Mouse (Mus musculus) kidney, embryonic 16.5 days (tissue): ENCODE results near the gene Spata1. TPM values are rescaled to one million over a fixed set of nuclear protein-coding genes. Genes with fewer than 3 reads are reported as not detected.

Experiments
- ATAC-seq: fragments of 200-750 bp; cut with Nextera tagmentation; 2 replicates; pipeline ENCODE4 v1.8.0; 2017; ENCODE audit warnings: moderate TSS enrichment; ENCODE audit not compliant: low FRiP score, low TSS enrichment
- H3K27ac ChIP-seq: fragments of 300-500 bp; sonication (generic); 2 replicates; pipeline ENCODE4 v1.5.1; 2014; ENCODE audit warnings: low read length
- H3K27me3 ChIP-seq: fragments of 300-500 bp; sonication (generic); 2 replicates; pipeline ENCODE4 v1.6.1; 2014; ENCODE audit warnings: low read length, control low read depth, mixed read lengths; ENCODE audit not compliant: insufficient read depth
- H3K36me3 ChIP-seq: fragments of 300-500 bp; sonication (generic); 2 replicates; pipeline ENCODE4 v1.6.1; 2014; ENCODE audit warnings: low read length, control low read depth, mixed read lengths; ENCODE audit not compliant: insufficient read depth
- H3K4me1 ChIP-seq: fragments of 300-500 bp; sonication (generic); 2 replicates; pipeline ENCODE4 v1.6.1; 2014; ENCODE audit warnings: low read length, control low read depth, mixed read lengths; ENCODE audit not compliant: insufficient read depth
- H3K4me2 ChIP-seq: fragments of 300-500 bp; sonication (generic); replicated peaks from 2 replicates; pipeline ENCODE4 v1.6.1; 2014; ENCODE audit warnings: low read depth, low read length
- H3K4me3 ChIP-seq: fragments of 300-500 bp; sonication (generic); 2 replicates; pipeline ENCODE4 v1.5.1; 2014; ENCODE audit warnings: mild to moderate bottlenecking, low read length
- H3K9ac ChIP-seq: fragments of 300-500 bp; sonication (generic); replicated peaks from 2 replicates; pipeline ENCODE4 v1.6.1; 2014; ENCODE audit warnings: low read length
- H3K9me3 ChIP-seq: fragments of 300-500 bp; sonication (generic); 2 replicates; pipeline ENCODE4 v1.6.1; 2016; ENCODE audit warnings: low read length, control low read depth
- WGBS: fragments of 180-500 bp; shearing (Covaris S2); extraction: QIAGEN DNeasy Blood & Tissue Kit; methylation state at CpG from one replicate; pipeline ENCODE4 v1.1.7; 2014; 5-methylcytosine and 5-hydroxymethylcytosine counted together
- polyA plus RNA-seq: library from polyadenylated mRNA; unstranded; fragments of >200 nt; fragmentation: Nextera tagmentation; extraction: Ambion mirVana; gene quantifications from 2 replicates; pipeline ENCODE4 v1.2.1, GENCODE M21; 2015

The Spata1 gene
- polyA plus RNA-seq, 1 experiment from 2014 or later: 5.1 TPM

DNA sequence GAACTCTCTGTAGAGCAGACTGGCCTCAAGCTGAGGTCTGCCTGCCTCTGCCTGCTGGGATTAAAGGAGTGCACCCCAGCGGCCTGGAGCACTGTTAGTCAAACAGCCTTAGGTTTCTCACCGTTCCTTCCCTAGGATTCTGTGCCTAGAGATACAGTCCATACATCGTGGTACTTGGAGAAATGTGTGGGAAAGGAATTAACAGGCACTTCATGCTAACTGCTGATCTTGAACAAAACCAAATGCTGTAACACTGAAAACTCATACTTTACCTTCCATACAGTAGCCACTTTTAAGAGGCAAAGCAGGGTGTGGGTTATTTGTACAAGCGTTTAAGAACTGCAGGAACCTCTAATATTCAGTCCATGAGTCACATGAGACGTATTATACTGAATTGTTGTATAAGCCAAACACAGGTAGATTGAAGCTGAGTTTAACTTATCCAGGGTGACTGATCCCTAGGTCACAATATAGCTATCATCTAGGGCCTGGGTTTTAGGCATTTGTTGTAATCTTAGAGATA is 2.1 kb upstream of the Spata1 start:
- H3K9ac ChIP-seq: peak overlapping the region; percentile 98
- H3K9me3 ChIP-seq: no peaks in the 10 kb centered on the region
- H3K27ac ChIP-seq: no peak overlapping the region
- no peaks in the 10 kb centered on the region for H3K27me3 ChIP-seq
- no peak for ATAC-seq
- WGBS: 56% methylated on average over 5 of the region's 5 CpGs
- H3K4me1 ChIP-seq: peaks cover 27% of the 10 kb centered on the region
- peak overlapping the region; percentile 95 for H3K4me3 ChIP-seq
- H3K4me2 ChIP-seq: peak overlapping the region; percentile 84
- H3K36me3 ChIP-seq: peaks cover 21% of the 10 kb centered on the region

DNA sequence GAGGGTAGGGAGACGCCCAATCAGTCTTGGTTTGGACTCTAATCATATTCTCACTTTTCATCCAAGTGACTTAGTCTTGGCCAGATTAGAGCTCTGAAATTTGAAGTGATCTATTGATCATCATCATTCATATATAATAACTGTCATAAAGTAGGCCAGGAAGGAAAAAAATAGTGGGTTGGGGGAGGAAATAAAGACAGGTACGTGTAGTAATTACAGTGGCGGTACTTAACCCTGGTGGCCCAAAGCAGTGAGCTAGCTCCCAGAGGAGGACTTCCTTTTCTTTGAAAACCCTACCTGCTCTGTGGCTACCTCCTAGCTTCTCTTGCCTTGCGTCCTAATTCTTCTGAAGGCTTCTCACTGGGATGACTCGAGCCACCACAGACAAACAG is 1.3 kb upstream of the Spata1 start:
- Histone ChIP-seq H3K27ac (peak overlapping the region; percentile 97), H3K36me3 (peaks cover 15% of the 10 kb centered on the region), H3K4me3 (peak overlapping the region; percentile 95), H3K27me3 (no peaks in the 10 kb centered on the region), H3K4me1 (peaks cover 27% of the 10 kb centered on the region), H3K9me3 (no peaks in the 10 kb centered on the region), H3K9ac (peak overlapping the region; percentile 98), H3K4me2 (peak overlapping the region; percentile 84)
- no peak for ATAC-seq
- WGBS: 5% methylated on average over 5 of the region's 5 CpGs

- H3K27me3 ChIP-seq: no peaks in the 10 kb centered on the region
- ATAC-seq: peak; percentile 84
- WGBS: under 1% methylated on average over 57 of the region's 57 CpGs
- no peaks in the 10 kb centered on the region for H3K9me3 ChIP-seq
- H3K4me2 ChIP-seq: peak overlapping the region; percentile 84
- H3K36me3 ChIP-seq: peaks cover 10% of the 10 kb centered on the region
- peaks cover 27% of the 10 kb centered on the region for H3K4me1 ChIP-seq
- H3K4me3 ChIP-seq: peak overlapping the region; percentile 95
- peak overlapping the region; percentile 98 for H3K9ac ChIP-seq
- peak overlapping the region; percentile 97 for H3K27ac ChIP-seq
Observed at GRCm38 (mm10) chr3:146500003-146500809, 653 bp upstream of the Spata1 start.

GRCm38 (mm10) chr3:146498989-146499388 is 564 bp downstream of the Spata1 start:
- Histone ChIP-seq H3K4me1 (peaks cover 27% of the 10 kb centered on the region), H3K4me3 (peak overlapping the region; percentile 95), H3K9me3 (no peaks in the 10 kb centered on the region), H3K9ac (peak overlapping the region; percentile 98), H3K27ac (peak overlapping the region; percentile 95), H3K27me3 (no peaks in the 10 kb centered on the region), H3K4me2 (peak overlapping the region; percentile 57), H3K36me3 (peaks cover 8% of the 10 kb centered on the region)
- no peak for ATAC-seq
- WGBS: 2% methylated on average over 13 of the region's 13 CpGs

DNA sequence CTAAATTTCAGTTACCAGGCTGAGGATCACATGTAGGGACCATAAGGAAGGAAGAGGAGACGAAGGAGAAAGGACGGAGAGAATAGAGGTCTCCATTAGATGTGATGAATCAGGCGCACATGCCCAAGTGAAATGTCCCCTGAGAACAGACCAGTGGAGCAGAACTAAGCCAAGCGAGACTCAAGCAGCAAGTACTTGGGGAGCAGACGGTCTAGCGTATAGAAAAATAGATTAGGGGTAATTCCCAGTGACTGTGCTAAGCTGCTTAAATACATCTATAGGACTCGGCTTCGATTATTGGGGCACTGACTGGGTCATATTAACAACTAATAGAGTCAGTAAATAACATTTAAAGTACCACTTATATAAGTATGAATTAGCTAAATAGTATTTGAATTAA is 4.6 kb downstream of the Spata1 start:
- Histone ChIP-seq H3K4me2 (no peak overlapping the region), H3K9me3 (no peaks in the 10 kb centered on the region), H3K27me3 (no peaks in the 10 kb centered on the region), H3K9ac (no peak overlapping the region), H3K4me3 (no peak overlapping the region), H3K27ac (no peak overlapping the region), H3K4me1 (peaks cover 3% of the 10 kb centered on the region; the same call in 1 of the 2 replicates), H3K36me3 (no peaks in the 10 kb centered on the region)
- WGBS: 67% methylated on average over 8 of the region's 8 CpGs
- ATAC-seq: no peak

GRCm38 (mm10) chr3:146486464-146486863 is 13.1 kb downstream of the Spata1 start:
- H3K4me3 ChIP-seq: no peak overlapping the region
- H3K27me3 ChIP-seq: no peaks in the 10 kb centered on the region
- H3K9me3 ChIP-seq: no peaks in the 10 kb centered on the region
- H3K4me1 ChIP-seq: no peaks in the 10 kb centered on the region
- ATAC-seq: no peak
- no peak overlapping the region for H3K27ac ChIP-seq
- H3K4me2 ChIP-seq: no peak overlapping the region
- peaks cover 3% of the 10 kb centered on the region; the same call in 1 of the 2 replicates for H3K36me3 ChIP-seq
- WGBS: 81% methylated on average over 4 of the region's 4 CpGs
- no peak overlapping the region for H3K9ac ChIP-seq

GRCm38 (mm10) chr3:146482044-146482443 is 17.5 kb downstream of the Spata1 start:
- no peak overlapping the region for H3K9ac ChIP-seq
- WGBS: 61% methylated on average over 2 of the region's 2 CpGs
- H3K4me3 ChIP-seq: no peak overlapping the region
- ATAC-seq: no peak
- no peak overlapping the region for H3K4me2 ChIP-seq
- H3K36me3 ChIP-seq: peaks cover 3% of the 10 kb centered on the region; the same call in 1 of the 2 replicates
- H3K4me1 ChIP-seq: no peaks in the 10 kb centered on the region
- no peaks in the 10 kb centered on the region for H3K27me3 ChIP-seq
- H3K9me3 ChIP-seq: no peaks in the 10 kb centered on the region
- H3K27ac ChIP-seq: no peak overlapping the region

DNA sequence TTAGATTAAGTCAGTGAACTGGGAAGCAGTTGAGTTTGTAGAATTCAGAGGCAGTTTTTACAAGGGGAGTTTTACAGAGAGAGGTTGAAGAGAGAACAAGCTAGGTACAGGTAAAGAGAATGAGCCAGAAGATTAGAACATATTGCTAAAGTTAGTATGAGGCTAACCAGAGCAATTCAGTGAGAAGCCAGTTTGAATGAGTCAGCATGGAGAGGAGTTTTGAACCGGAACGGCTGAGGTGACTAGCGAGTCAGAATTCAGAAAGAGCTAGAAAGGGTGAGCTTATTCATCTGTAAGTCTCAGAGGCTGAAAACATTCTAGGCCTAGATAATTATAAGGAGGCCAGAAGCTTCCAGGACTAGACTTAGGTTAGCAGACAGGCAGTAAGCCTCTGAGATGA is 25.1 kb downstream of the Spata1 start:
- Histone ChIP-seq H3K4me2 (no peak overlapping the region), H3K27me3 (no peaks in the 10 kb centered on the region), H3K4me1 (no peaks in the 10 kb centered on the region), H3K4me3 (no peak overlapping the region), H3K9me3 (no peaks in the 10 kb centered on the region), H3K27ac (no peak overlapping the region), H3K36me3 (no peaks in the 10 kb centered on the region), H3K9ac (no peak overlapping the region)
- no peak for ATAC-seq
- WGBS: 77% methylated on average over 3 of the region's 3 CpGs

- no peaks in the 10 kb centered on the region for H3K4me1 ChIP-seq
- no peaks in the 10 kb centered on the region for H3K27me3 ChIP-seq
- no peak overlapping the region for H3K4me3 ChIP-seq
- H3K9ac ChIP-seq: no peak overlapping the region
- no peaks in the 10 kb centered on the region for H3K9me3 ChIP-seq
- no peak overlapping the region for H3K27ac ChIP-seq
- no peak for ATAC-seq
- no peak overlapping the region for H3K4me2 ChIP-seq
- H3K36me3 ChIP-seq: no peaks in the 10 kb centered on the region
Observed at GRCm38 (mm10) chr3:146473741-146474140, 25.8 kb downstream of the Spata1 start.

- H3K4me2 ChIP-seq: no peak overlapping the region
- H3K27me3 ChIP-seq: no peaks in the 10 kb centered on the region
- H3K36me3 ChIP-seq: no peaks in the 10 kb centered on the region
- no peak overlapping the region for H3K4me3 ChIP-seq
- ATAC-seq: no peak
- WGBS: 79% methylated on average over 4 of the region's 4 CpGs
- H3K9ac ChIP-seq: no peak overlapping the region
- no peak overlapping the region for H3K27ac ChIP-seq
- H3K4me1 ChIP-seq: no peaks in the 10 kb centered on the region
- no peaks in the 10 kb centered on the region for H3K9me3 ChIP-seq
Observed at GRCm38 (mm10) chr3:146472657-146473056, 26.9 kb downstream of the Spata1 start.
